Mouse (Mus musculus) cerebellum, postnatal 10 days (tissue): ENCODE results near the gene Glis1.
"Not testable (repeated sequence)": the region's sequence is repeated elsewhere in the genome, so short reads cannot be mapped to it uniquely, and the experiment has no call there.

Experiments
- DNase-seq, 2 experiments: peaks; one replicate each; pipeline ENCODE4 v3.0.0; 2021; ENCODE audit warnings: mixed read lengths in 2 of 2

The Glis1 gene

GRCm38 (mm10) chr4:107588637-107589036, 154.2 kb downstream of the Glis1 start:
- DNase-seq = no peak

- no peak for DNase-seq
These were observed 154.7 kb downstream of the Glis1 start for GRCm38 (mm10) chr4:107589046-107589445.

GRCm38 (mm10) chr4:107590805-107591534, 156.6 kb downstream of the Glis1 start:
- peak; percentile 65 to 75 for DNase-seq

- DNase-seq = peak in 1 of 2 experiments; percentile 21
These were observed 159.0 kb downstream of the Glis1 start for GRCm38 (mm10) chr4:107593426-107593825.

GRCm38 (mm10) chr4:107597226-107597897, 163.0 kb downstream of the Glis1 start:
- no peak for DNase-seq

GRCm38 (mm10) chr4:107597898-107598580, 163.6 kb downstream of the Glis1 start:
- peak; percentile 42 to 47 for DNase-seq

GRCm38 (mm10) chr4:107598581-107598958, 164.2 kb downstream of the Glis1 start:
- DNase-seq = not testable (repeated sequence)

- no peak for DNase-seq
These were observed 167.9 kb downstream of the Glis1 start for GRCm38 (mm10) chr4:107602284-107602683.

GRCm38 (mm10) chr4:107602787-107603186, 168.4 kb downstream of the Glis1 start:
- DNase-seq = peak; percentile 64 to 70

GRCm38 (mm10) chr4:107603208-107603607, 168.8 kb downstream of the Glis1 start:
- peak; percentile 50 for DNase-seq

- no peak for DNase-seq
These were observed 171.7 kb downstream of the Glis1 start for GRCm38 (mm10) chr4:107605964-107606602.

GRCm38 (mm10) chr4:107609775-107610174, 175.4 kb downstream of the Glis1 start:
- DNase-seq = no peak

GRCm38 (mm10) chr4:107611888-107612650, 177.7 kb downstream of the Glis1 start:
- no peak for DNase-seq

- DNase-seq = peak in 1 of 2 experiments; percentile 22
These were observed 183.3 kb downstream of the Glis1 start for GRCm38 (mm10) chr4:107617596-107618230.

- DNase-seq = peak; percentile 58 to 68
These were observed 185.1 kb downstream of the Glis1 start for GRCm38 (mm10) chr4:107619487-107619886.

- DNase-seq = peak in 1 of 2 experiments; percentile 51
These were observed 187.0 kb downstream of the Glis1 start for GRCm38 (mm10) chr4:107621366-107621765.

GRCm38 (mm10) chr4:107622296-107622695, 187.9 kb downstream of the Glis1 start:
- DNase-seq = peak; percentile 56

- peak in 1 of 2 experiments; percentile 59 for DNase-seq
These were observed 189.5 kb downstream of the Glis1 start for GRCm38 (mm10) chr4:107623916-107624315.

- DNase-seq = no peak
These were observed 190.6 kb downstream of the Glis1 start for GRCm38 (mm10) chr4:107624951-107625350.

GRCm38 (mm10) chr4:107628226-107628625, 193.8 kb downstream of the Glis1 start:
- DNase-seq = peak; percentile 90 to 93

- peak; percentile 52 to 55 for DNase-seq
These were observed 194.6 kb downstream of the Glis1 start for GRCm38 (mm10) chr4:107628921-107629411.
